ENCODE assay signal across 8 mouse cellular contexts in genomic region chr9:35045031-35045531, GRCm38 (mm10).
DNase-seq lines count a peak whose midpoint lies in the region; ATAC-seq and TF ChIP-seq lines count a peak whose summit lies in the region.

No protein-coding gene starts in this region.

- H3K36me3 ChIP-seq in lung, embryonic 15.5 days = peaks cover 13% of the 10 kb centered on the region; the same call in 1 of the 2 replicates
- no peaks in the 10 kb centered on the region for H3K36me3 ChIP-seq in kidney, postnatal 0 days (ENCODE audit: insufficient read depth, low read length)
- no peaks in the 10 kb centered on the region for H3K36me3 ChIP-seq in midbrain, embryonic 14.5 days (ENCODE audit: control insufficient read depth, insufficient read depth, low read length)

- no peak for DNase-seq in lung, adult 2 months
- peak; percentile 62 for DNase-seq in kidney, postnatal 0 days (ENCODE audit: low spot score)
- peak; percentile 21 for DNase-seq in midbrain, embryonic 14.5 days
- DNase-seq in embryo, embryonic 10.5 days (ENCODE audit: low spot score) = no peak
- DNase-seq in frontal cortex, adult 2 months (ENCODE audit: extremely low spot score in 1 of 2, low spot score in 1 of 2) = no peak
- DNase-seq in retina, embryonic 14.5 days (ENCODE audit: low spot score) = no peak

- H3K4me2 ChIP-seq in lung, embryonic 15.5 days = no peak overlapping the region
- H3K4me2 ChIP-seq in kidney, postnatal 0 days (ENCODE audit: low read length) = no peak overlapping the region
- no peak overlapping the region for H3K4me2 ChIP-seq in midbrain, embryonic 14.5 days (ENCODE audit: low read length)

- H3K9ac ChIP-seq in lung, embryonic 15.5 days = no peak overlapping the region
- H3K9ac ChIP-seq in kidney, postnatal 0 days (ENCODE audit: low read depth, low read length) = no peak overlapping the region
- no peak overlapping the region for H3K9ac ChIP-seq in midbrain, embryonic 14.5 days (replicated peaks; ENCODE audit: low read length)

- peak; percentile 83 for ATAC-seq in lung, embryonic 15.5 days (ENCODE audit: borderline replicate concordance, extremely low read depth, low FRiP score, low TSS enrichment)
- ATAC-seq in erythroblast, adult 5-6 weeks (replicated peaks; ENCODE audit: low FRiP score, poor library complexity, severe bottlenecking) = 0 out of 2 replicates have a peak, but pooled peaks have one; percentile 40
- ATAC-seq in kidney, postnatal 0 days (replicated peaks; ENCODE audit: low FRiP score, low read depth) = peak; percentile 35; the same call in 1 of the 2 replicates
- ATAC-seq in midbrain, embryonic 14.5 days (ENCODE audit: low FRiP score, low TSS enrichment) = no peak

- H3K4me1 ChIP-seq in lung, embryonic 15.5 days = peaks cover 49% of the 10 kb centered on the region
- H3K4me1 ChIP-seq in lung, adult 2 months (ENCODE audit: control insufficient read depth, insufficient read depth, low read length) = peaks cover 3% of the 10 kb centered on the region; the same call in 1 of the 2 replicates
- no peaks in the 10 kb centered on the region; the same call in 1 of the 2 replicates for H3K4me1 ChIP-seq in kidney, postnatal 0 days (replicated peaks; ENCODE audit: insufficient read depth, low read length)
- peaks cover 14% of the 10 kb centered on the region; the same call in 1 of the 2 replicates for H3K4me1 ChIP-seq in midbrain, embryonic 14.5 days (ENCODE audit: control insufficient read depth, insufficient read depth, low read length)

- TF ChIP-seq CTCF in lung, adult 2 months (IDR thresholded peaks at IDR 0.05; ENCODE audit: insufficient read depth, low read length) = no peak
- TF ChIP-seq CTCF in kidney, postnatal 0 days (IDR thresholded peaks at IDR 0.05; ENCODE audit: low read depth) = no peak

- H3K9me3 ChIP-seq in lung, embryonic 15.5 days = no peaks in the 10 kb centered on the region
- no peaks in the 10 kb centered on the region for H3K9me3 ChIP-seq in kidney, postnatal 0 days (replicated peaks; ENCODE audit: low read length)
- no peaks in the 10 kb centered on the region for H3K9me3 ChIP-seq in midbrain, embryonic 14.5 days (ENCODE audit: control insufficient read depth, low read length)

- no peak for TF ChIP-seq POLR2A in lung, adult 2 months (IDR thresholded peaks at IDR 0.05; ENCODE audit: borderline replicate concordance, extremely low read depth, low read depth, low read length)

- 37% methylated on average over 11 of the region's 11 CpGs for WGBS in lung, embryonic 15.5 days
- WGBS in lung, adult 2 months = 58% methylated on average over 11 of the region's 11 CpGs
- 36% methylated on average over 11 of the region's 11 CpGs for WGBS in kidney, postnatal 0 days
- 69% methylated on average over 11 of the region's 11 CpGs for WGBS in midbrain, embryonic 14.5 days

- no peak overlapping the region for H3K4me3 ChIP-seq in lung, embryonic 15.5 days
- no peak overlapping the region for H3K4me3 ChIP-seq in lung, adult 2 months (replicated peaks; ENCODE audit: extremely low read depth, low read depth, low read length)
- H3K4me3 ChIP-seq in kidney, postnatal 0 days (replicated peaks; ENCODE audit: low read depth, low read length) = no peak overlapping the region
- H3K4me3 ChIP-seq in midbrain, embryonic 14.5 days (replicated peaks; ENCODE audit: low read depth, low read length) = no peak overlapping the region

- peak overlapping the region; percentile 82 for H3K27ac ChIP-seq in lung, embryonic 15.5 days
- H3K27ac ChIP-seq in kidney, postnatal 0 days = no peak overlapping the region
- H3K27ac ChIP-seq in midbrain, embryonic 14.5 days (replicated peaks; ENCODE audit: low read depth, low read length) = no peak overlapping the region

- H3K27me3 ChIP-seq in lung, embryonic 15.5 days = no peaks in the 10 kb centered on the region
- no peaks in the 10 kb centered on the region for H3K27me3 ChIP-seq in kidney, postnatal 0 days (ENCODE audit: insufficient read depth, low read length)
- H3K27me3 ChIP-seq in midbrain, embryonic 14.5 days (ENCODE audit: control insufficient read depth, insufficient read depth, low read length) = no peaks in the 10 kb centered on the region

Comparison
In these comparisons a context has a peak if more than half of its experiments do, and no peak if none do; other contexts are left out.
1. DNase-seq: peak in kidney, postnatal 0 days (single experiment) and midbrain, embryonic 14.5 days (single experiment); none in lung, adult 2 months (single experiment), embryo, embryonic 10.5 days (single experiment), frontal cortex, adult 2 months (0 of 2) and retina, embryonic 14.5 days (single experiment).